Mouse (Mus musculus): ENCODE measurements around the gene Gm38392. TPM values are rescaled to one million over a fixed set of nuclear protein-coding genes. Genes with fewer than 3 reads are reported as not detected.

Gene Gm38392
- polyA plus RNA-seq, 1 experiment, result not detected

DNA sequence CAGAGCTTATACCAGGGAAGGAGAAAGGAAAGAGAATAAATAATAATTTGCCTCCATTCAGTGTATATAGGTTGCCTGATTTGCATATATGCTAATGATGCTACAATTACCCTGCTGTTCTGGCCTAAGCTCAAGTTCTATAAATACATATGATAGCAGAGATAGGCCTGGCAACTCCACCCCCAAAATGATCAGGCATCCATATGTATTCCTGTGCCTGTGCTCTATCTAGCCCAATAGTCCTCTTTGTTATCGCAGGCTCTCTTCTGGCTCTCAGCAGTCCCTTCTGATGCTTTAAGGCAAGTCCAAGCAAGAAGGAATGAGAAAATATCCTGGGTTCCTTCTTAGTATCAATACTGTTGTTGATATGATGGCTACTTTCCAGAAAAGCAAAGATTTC is 82.3 kb downstream of the Gm38392 start:
- Histone ChIP-seq H3K4me1 (ENCODE audit: control insufficient read depth, insufficient read depth, low read length) (peaks cover 3% of the 10 kb centered on the region; the same call in 1 of the 2 replicates), H3K27ac (ENCODE audit: insufficient read depth, low read length) (peak overlapping the region; percentile 50; the same call in 1 of the 2 replicates), H3K4me3 (ENCODE audit: insufficient read depth, low read length) (no peak overlapping the region)
- no peak for TF ChIP-seq CTCF (IDR thresholded peaks at IDR 0.05; ENCODE audit: extremely low read depth, insufficient read depth, low read length)
- TF ChIP-seq POLR2A (IDR thresholded peaks at IDR 0.05; ENCODE audit: extremely low read depth, insufficient read depth, low read length), result peak; percentile 32; the same call in 1 of the 2 replicates

DNA sequence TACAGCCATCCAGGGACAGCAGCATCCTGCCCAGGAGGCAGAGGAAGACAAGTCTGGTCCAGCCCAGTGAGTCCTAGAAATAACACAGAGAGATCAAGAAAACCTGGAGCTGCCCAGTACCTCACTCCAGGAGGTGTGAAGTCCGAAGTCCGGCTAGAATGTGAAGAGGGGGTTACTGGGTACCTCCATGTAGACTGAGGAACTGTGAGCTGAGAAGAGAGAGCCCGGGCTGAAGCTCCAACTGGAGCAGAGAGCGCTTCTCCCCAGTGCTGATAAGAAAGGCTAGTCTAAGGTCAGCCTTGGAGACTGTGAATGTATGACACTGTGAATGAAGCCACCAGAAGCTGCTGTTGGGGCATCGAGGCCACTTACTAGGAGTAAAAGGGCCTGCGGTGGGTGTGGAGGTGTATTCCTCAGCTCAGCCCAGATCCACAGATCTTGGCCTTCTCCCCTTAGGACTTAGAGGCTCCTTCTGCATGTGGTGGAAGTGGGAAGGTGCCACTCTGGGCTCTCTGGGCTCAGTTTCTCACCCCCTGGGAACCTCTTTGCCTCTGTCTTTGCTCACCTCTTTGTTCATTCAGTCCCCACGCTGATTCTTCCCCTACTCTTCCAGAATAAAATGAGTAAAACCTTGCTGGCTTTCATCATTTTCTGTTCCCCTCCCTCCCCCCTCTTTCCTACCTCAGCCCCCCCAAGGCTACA is 82.9 kb downstream of the Gm38392 start:
- H3K27ac ChIP-seq (ENCODE audit: insufficient read depth, low read length), result peak overlapping the region; percentile 62; the same call in 1 of the 2 replicates
- no peak overlapping the region for H3K4me3 ChIP-seq (ENCODE audit: insufficient read depth, low read length)
- peaks cover 4% of the 10 kb centered on the region; the same call in 1 of the 2 replicates for H3K4me1 ChIP-seq (ENCODE audit: control insufficient read depth, insufficient read depth, low read length)
- TF ChIP-seq POLR2A (IDR thresholded peaks at IDR 0.05; ENCODE audit: extremely low read depth, insufficient read depth, low read length) (no peak), CTCF (IDR thresholded peaks at IDR 0.05; ENCODE audit: extremely low read depth, insufficient read depth, low read length) (no peak)

- Histone ChIP-seq H3K4me1 (ENCODE audit: control insufficient read depth, insufficient read depth, low read length) (peaks cover 4% of the 10 kb centered on the region; the same call in 1 of the 2 replicates), H3K27ac (ENCODE audit: insufficient read depth, low read length) (0 out of 2 replicates have a peak overlapping the region, but pooled peaks have one; percentile 57), H3K4me3 (ENCODE audit: insufficient read depth, low read length) (no peak overlapping the region)
- TF ChIP-seq POLR2A (IDR thresholded peaks at IDR 0.05; ENCODE audit: extremely low read depth, insufficient read depth, low read length) (no peak), CTCF (IDR thresholded peaks at IDR 0.05; ENCODE audit: extremely low read depth, insufficient read depth, low read length) (no peak)
These were observed 83.6 kb downstream of the Gm38392 start for GRCm38 (mm10) chr3:88203456-88203855.

- TF ChIP-seq CTCF (IDR thresholded peaks at IDR 0.05; ENCODE audit: extremely low read depth, insufficient read depth, low read length) (no peak), POLR2A (IDR thresholded peaks at IDR 0.05; ENCODE audit: extremely low read depth, insufficient read depth, low read length) (no peak)
- Histone ChIP-seq H3K27ac (ENCODE audit: insufficient read depth, low read length) (peak overlapping the region; percentile 57), H3K4me3 (ENCODE audit: insufficient read depth, low read length) (no peak overlapping the region), H3K4me1 (ENCODE audit: control insufficient read depth, insufficient read depth, low read length) (peaks cover 4% of the 10 kb centered on the region; the same call in 1 of the 2 replicates)
These were observed 84.0 kb downstream of the Gm38392 start for GRCm38 (mm10) chr3:88202986-88203385.

DNA sequence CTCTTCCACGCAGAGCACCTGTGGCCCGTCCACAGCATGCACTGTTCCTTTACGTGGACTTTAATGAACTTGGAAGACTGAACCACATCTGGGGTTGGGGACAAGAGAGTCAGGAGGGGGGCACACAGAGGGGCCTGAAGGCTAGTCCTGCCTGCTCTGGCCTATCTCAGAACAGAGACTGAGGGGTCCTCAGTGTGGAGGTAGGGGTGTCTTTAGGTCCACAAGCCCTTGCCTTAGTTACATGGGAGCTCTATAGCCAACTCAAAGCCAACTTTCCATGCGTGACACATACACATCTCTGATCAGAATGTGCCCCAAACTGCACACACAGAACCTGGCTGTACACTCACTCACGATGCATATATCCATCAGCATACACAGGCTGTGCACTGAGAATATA is 85.4 kb downstream of the Gm38392 start:
- H3K4me3 ChIP-seq (ENCODE audit: insufficient read depth, low read length), result peak overlapping the region; percentile 50
- no peak for TF ChIP-seq CTCF (IDR thresholded peaks at IDR 0.05; ENCODE audit: extremely low read depth, insufficient read depth, low read length)
- no peak for TF ChIP-seq POLR2A (IDR thresholded peaks at IDR 0.05; ENCODE audit: extremely low read depth, insufficient read depth, low read length)
- peaks cover 4% of the 10 kb centered on the region; the same call in 1 of the 2 replicates for H3K4me1 ChIP-seq (ENCODE audit: control insufficient read depth, insufficient read depth, low read length)
- H3K27ac ChIP-seq (ENCODE audit: insufficient read depth, low read length), result peak overlapping the region; percentile 70

DNA sequence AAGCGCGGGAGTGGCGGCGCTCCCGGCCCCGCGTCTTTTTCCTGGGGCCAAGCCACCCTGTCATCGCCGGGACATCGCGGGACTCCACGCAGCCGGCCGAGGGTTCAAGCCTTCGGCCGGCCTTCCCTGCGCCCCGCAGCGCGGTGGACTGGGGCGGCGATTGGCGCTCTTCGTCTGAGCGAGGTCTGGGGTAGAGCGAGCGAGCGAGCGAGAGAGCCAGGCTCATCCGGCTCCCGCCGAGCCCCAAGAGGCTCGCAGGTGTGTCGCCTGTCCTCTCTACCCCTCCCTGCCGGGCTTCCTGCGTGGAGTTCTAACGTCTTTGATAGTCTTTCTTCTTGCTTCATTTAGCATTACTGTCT is 86.1 kb downstream of the Gm38392 start:
- H3K4me1 ChIP-seq (ENCODE audit: control insufficient read depth, insufficient read depth, low read length), result peaks cover 4% of the 10 kb centered on the region; the same call in 1 of the 2 replicates

GRCm38 (mm10) chr3:88200161-88200971 is 86.6 kb downstream of the Gm38392 start:
- Histone ChIP-seq H3K27ac (ENCODE audit: insufficient read depth, low read length) (peak overlapping the region; percentile 88), H3K4me3 (ENCODE audit: insufficient read depth, low read length) (peak overlapping the region; percentile 50), H3K4me1 (ENCODE audit: control insufficient read depth, insufficient read depth, low read length) (peaks cover 4% of the 10 kb centered on the region; the same call in 1 of the 2 replicates)
- TF ChIP-seq POLR2A (IDR thresholded peaks at IDR 0.05; ENCODE audit: extremely low read depth, insufficient read depth, low read length) (0 out of 2 replicates have a peak, but pooled peaks have one; percentile 24), CTCF (IDR thresholded peaks at IDR 0.05; ENCODE audit: extremely low read depth, insufficient read depth, low read length) (no peak)

More for the DNA sequence above, 86.1 kb downstream of the Gm38392 start:
- Histone ChIP-seq H3K27ac (ENCODE audit: insufficient read depth, low read length) (peak overlapping the region; percentile 88), H3K4me3 (ENCODE audit: insufficient read depth, low read length) (peak overlapping the region; percentile 50)
- TF ChIP-seq CTCF (IDR thresholded peaks at IDR 0.05; ENCODE audit: extremely low read depth, insufficient read depth, low read length) (no peak), POLR2A (IDR thresholded peaks at IDR 0.05; ENCODE audit: extremely low read depth, insufficient read depth, low read length) (no peak)

GRCm38 (mm10) chr3:88199541-88200110 is 87.4 kb downstream of the Gm38392 start:
- H3K27ac ChIP-seq (ENCODE audit: insufficient read depth, low read length), result no peak overlapping the region
- TF ChIP-seq POLR2A (IDR thresholded peaks at IDR 0.05; ENCODE audit: extremely low read depth, insufficient read depth, low read length) (no peak), CTCF (IDR thresholded peaks at IDR 0.05; ENCODE audit: extremely low read depth, insufficient read depth, low read length) (no peak)
- peak overlapping the region; percentile 50; the same call in 1 of the 2 replicates for H3K4me3 ChIP-seq (ENCODE audit: insufficient read depth, low read length)
- peaks cover 4% of the 10 kb centered on the region; the same call in 1 of the 2 replicates for H3K4me1 ChIP-seq (ENCODE audit: control insufficient read depth, insufficient read depth, low read length)

DNA sequence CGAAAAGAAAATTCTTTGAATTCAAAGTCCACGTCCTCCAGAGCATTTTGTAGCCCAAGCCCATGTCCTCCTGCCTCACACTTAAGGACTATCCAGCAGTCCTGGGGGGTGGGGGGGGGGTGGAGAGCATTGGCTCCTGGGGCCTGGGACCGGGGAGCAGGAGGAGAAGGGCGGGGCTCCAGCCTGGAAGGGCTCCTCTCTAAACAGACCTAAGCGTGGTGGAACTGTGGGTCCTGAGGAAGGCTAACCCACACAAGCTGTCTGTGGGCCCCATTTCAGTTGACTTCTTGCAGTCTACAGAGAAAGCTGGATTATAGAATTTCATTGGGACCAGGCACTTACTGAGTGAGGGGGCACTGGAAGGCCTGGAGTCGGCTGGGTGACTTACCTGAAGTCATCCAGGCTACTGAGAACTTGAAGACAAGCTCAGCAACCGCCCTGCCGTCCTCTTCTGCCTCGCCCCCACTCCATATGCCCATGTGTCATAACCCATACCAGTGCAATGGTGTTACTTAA is 88.4 kb downstream of the Gm38392 start:
- Histone ChIP-seq H3K27ac (ENCODE audit: insufficient read depth, low read length) (no peak overlapping the region), H3K4me3 (ENCODE audit: insufficient read depth, low read length) (no peak overlapping the region), H3K4me1 (ENCODE audit: control insufficient read depth, insufficient read depth, low read length) (peaks cover 3% of the 10 kb centered on the region; the same call in 1 of the 2 replicates)
- TF ChIP-seq POLR2A (IDR thresholded peaks at IDR 0.05; ENCODE audit: extremely low read depth, insufficient read depth, low read length), result no peak
- no peak for TF ChIP-seq CTCF (IDR thresholded peaks at IDR 0.05; ENCODE audit: extremely low read depth, insufficient read depth, low read length)
